Mouse (Mus musculus) megakaryocyte-erythroid progenitor cell, adult 5 weeks (primary cell): Measurements from ENCODE around the gene Olfr111. TPM values are rescaled to one million over a fixed set of nuclear protein-coding genes. Genes with fewer than 3 reads are reported as not detected.

Experiments used
- polyA plus RNA-seq: library from polyadenylated mRNA; stranded (reverse); fragments of >175 nt; gene quantifications from 2 replicates; pipeline ENCODE4 v1.2.3, GENCODE M21; 2012

Olfr111 gene
- polyA plus RNA-seq = not detected in 2 replicates

GRCm38 (mm10) chr17:37507730-37508129 lies at the start of gene Olfr111:
TSS of gene Olfr111 (plus strand) at chr17:37508030.

GRCm38 (mm10) chr17:37458616-37459015 lies 49.2 kb upstream of the Olfr111 start, which contains the start of gene Olfr109:
TSS of gene Olfr109 (plus strand) at chr17:37458916.

GRCm38 (mm10) chr17:37483452-37483851 lies 24.4 kb upstream of the Olfr111 start, which contains the start of gene H2-M2:
TSS of gene H2-M2 (minus strand) at chr17:37483552.

GRCm38 (mm10) chr17:37491930-37492518 lies 15.8 kb upstream of the Olfr111 start, which contains the start of gene Olfr110:
TSS of gene Olfr110 (plus strand) at chr17:37492468.

GRCm38 (mm10) chr17:37569351-37569750 lies 61.5 kb downstream of the Olfr111 start, which contains the start of gene Olfr112:
TSS of gene Olfr112 (minus strand) at chr17:37569451.

GRCm38 (mm10) chr17:37577563-37577962 lies 69.7 kb downstream of the Olfr111 start, which contains the start of gene Olfr113:
TSS of gene Olfr113 (minus strand) at chr17:37577663.

Other genes starting within 250 kb of the Olfr111 start
- gene Olfr98, start 244.3 kb upstream of the Olfr111 start, polyA plus RNA-seq = not detected in 2 replicates
- gene H2-M3, start 237.8 kb upstream of the Olfr111 start, polyA plus RNA-seq = 1.8 and 2.2 TPM in 2 replicates
- gene Olfr99, start 224.6 kb upstream of the Olfr111 start, polyA plus RNA-seq = not detected in 2 replicates
- gene Olfr101, start 203.7 kb upstream of the Olfr111 start, polyA plus RNA-seq = not detected in 2 replicates
- gene Olfr102, start 191.0 kb upstream of the Olfr111 start, polyA plus RNA-seq = not detected in 2 replicates
- gene Olfr103, start 168.3 kb upstream of the Olfr111 start, polyA plus RNA-seq = not detected in 2 replicates
- gene Olfr104-ps, start 148.4 kb upstream of the Olfr111 start, polyA plus RNA-seq = not detected in 2 replicates
- gene Olfr105-ps, start 129.0 kb upstream of the Olfr111 start, polyA plus RNA-seq = 0.03 TPM in 1 of 2 replicates, not detected in the other
- gene Olfr106-ps, start 117.6 kb upstream of the Olfr111 start, polyA plus RNA-seq = not detected in 2 replicates
- gene Olfr107, start 108.8 kb upstream of the Olfr111 start, polyA plus RNA-seq = not detected in 2 replicates
- gene Olfr108, start 62.5 kb upstream of the Olfr111 start, polyA plus RNA-seq = not detected in 2 replicates
- not detected in 2 replicates for gene Olfr109, start 49.1 kb upstream of the Olfr111 start, polyA plus RNA-seq
- not detected in 2 replicates for gene H2-M2, start 24.5 kb upstream of the Olfr111 start, polyA plus RNA-seq
- not detected in 2 replicates for gene Olfr110, start 15.6 kb upstream of the Olfr111 start, polyA plus RNA-seq
- gene Olfr112, start 61.4 kb downstream of the Olfr111 start, polyA plus RNA-seq = not detected in 2 replicates
- gene Olfr113, start 69.6 kb downstream of the Olfr111 start, polyA plus RNA-seq = not detected in 2 replicates
- gene Olfr114, start 84.7 kb downstream of the Olfr111 start, polyA plus RNA-seq = not detected in 2 replicates
- not detected in 2 replicates for gene Olfr115, start 119.1 kb downstream of the Olfr111 start, polyA plus RNA-seq
- gene Olfr116, start 119.2 kb downstream of the Olfr111 start, polyA plus RNA-seq = not detected in 2 replicates
- gene Olfr117, start 155.8 kb downstream of the Olfr111 start, polyA plus RNA-seq = not detected in 2 replicates
- not detected in 2 replicates for gene Olfr118, start 159.0 kb downstream of the Olfr111 start, polyA plus RNA-seq
- gene Olfr119, start 188.5 kb downstream of the Olfr111 start, polyA plus RNA-seq = not detected in 2 replicates
- not detected in 2 replicates for gene Olfr120, start 213.8 kb downstream of the Olfr111 start, polyA plus RNA-seq
- not detected in 2 replicates for gene Olfr121, start 240.8 kb downstream of the Olfr111 start, polyA plus RNA-seq